Mouse (Mus musculus) myocyte (in vitro differentiated cells): ENCODE measurements at regions not wholly inside any gene's neighbourhood (a gene's known extent, or its start where the extent isn't known, plus 50 kb on each side); places are given as distances from the start of the nearest gene placed in this dataset.

Experiments used
- H3K27me3 ChIP-seq: one replicate; pipeline ENCODE4 v1.6.1; 2011; ENCODE audit not compliant: control insufficient read depth, insufficient read depth, insufficient read length
- H3K36me3 ChIP-seq: one replicate; pipeline ENCODE4 v1.6.1; 2011; ENCODE audit not compliant: control insufficient read depth, insufficient read depth
- H3K4me2 ChIP-seq: one replicate; pipeline ENCODE4 v1.6.1; 2011; ENCODE audit warnings: low read depth, control low read depth
- H3K4me3 ChIP-seq: one replicate; pipeline ENCODE4 v1.5.1; 2011; ENCODE audit warnings: mild to moderate bottlenecking, control low read depth, moderate library complexity
- H3K79me2 ChIP-seq: one replicate; pipeline ENCODE4 v1.6.1; 2011; ENCODE audit not compliant: control insufficient read depth, insufficient read depth
- H3ac ChIP-seq: one replicate; pipeline ENCODE4 v1.6.1; 2011; ENCODE audit not compliant: control insufficient read depth, insufficient read length
- CEBPB ChIP-seq: IDR thresholded peaks from 2 replicates; pipeline ENCODE4 v1.6.1; 2011; ENCODE audit warnings: mild to moderate bottlenecking, moderate library complexity; ENCODE audit not compliant: poor library complexity, insufficient read depth, severe bottlenecking
- E2F4 ChIP-seq: IDR thresholded peaks from one replicate; pipeline ENCODE4 v1.6.1; 2011; ENCODE audit warnings: mild to moderate bottlenecking, control low read depth, moderate library complexity; ENCODE audit not compliant: insufficient read depth
- MAX ChIP-seq: IDR thresholded peaks from one replicate; pipeline ENCODE4 v1.6.1; 2011; ENCODE audit warnings: low read depth, mild to moderate bottlenecking, control low read depth
- MYOD1 ChIP-seq, 3 experiments: IDR thresholded peaks; one replicate each; pipeline ENCODE4 v1.6.1; 2011; ENCODE audit warnings: control low read depth in 2 of 3, low read depth in 2 of 3, mild to moderate bottlenecking in 2 of 3, moderate library complexity in 1 of 3; ENCODE audit not compliant: insufficient read length in 2 of 3, control insufficient read depth in 1 of 3
- MYOG ChIP-seq, 3 experiments: IDR thresholded peaks; one replicate each; pipeline ENCODE4 v1.6.1; 2011; ENCODE audit warnings: control low read depth in 2 of 3, low read depth in 2 of 3, mild to moderate bottlenecking in 2 of 3; ENCODE audit not compliant: insufficient read length in 2 of 3, control insufficient read depth in 1 of 3, insufficient read depth in 1 of 3
- POLR2A ChIP-seq: IDR thresholded peaks from one replicate; pipeline ENCODE4 v1.6.1; 2011; ENCODE audit warnings: low read depth, mild to moderate bottlenecking, control low read depth, moderate library complexity; ENCODE audit not compliant: insufficient read length
- POLR2AphosphoS2 ChIP-seq: IDR thresholded peaks from one replicate; pipeline ENCODE4 v1.6.1; 2011; ENCODE audit warnings: low read depth, control low read depth; ENCODE audit not compliant: insufficient read length
- REST ChIP-seq: IDR thresholded peaks from one replicate; pipeline ENCODE4 v1.6.1; 2011; ENCODE audit warnings: mild to moderate bottlenecking, control low read depth, moderate library complexity; ENCODE audit not compliant: insufficient read depth, insufficient read length
- SRF ChIP-seq: IDR thresholded peaks from one replicate; pipeline ENCODE4 v1.6.1; 2011; ENCODE audit warnings: low read depth; ENCODE audit not compliant: control insufficient read depth, insufficient read length
- TCF12 ChIP-seq: IDR thresholded peaks from one replicate; pipeline ENCODE4 v1.6.1; 2011; ENCODE audit warnings: mild to moderate bottlenecking, control low read depth; ENCODE audit not compliant: poor library complexity, insufficient read depth, severe bottlenecking
- TCF3 ChIP-seq: IDR thresholded peaks from one replicate; pipeline ENCODE4 v1.6.1; 2011; ENCODE audit warnings: low read depth, control low read depth; ENCODE audit not compliant: insufficient read length
- USF1 ChIP-seq: IDR thresholded peaks from one replicate; pipeline ENCODE4 v1.6.1; 2011; ENCODE audit warnings: low read depth, mild to moderate bottlenecking, control low read depth, moderate library complexity

GRCm38 (mm10) chr13:106388634-106389033 is 548.1 kb downstream of the Ipo11 start:
- Histone ChIP-seq H3ac (no peak overlapping the region), H3K4me2 (no peak overlapping the region), H3K36me3 (no peaks in the 10 kb centered on the region), H3K27me3 (no peaks in the 10 kb centered on the region), H3K79me2 (no peaks in the 10 kb centered on the region), H3K4me3 (no peak overlapping the region)
- no peak for TF ChIP-seq POLR2A
- no peak for TF ChIP-seq REST
- no peak for TF ChIP-seq MYOD1 (IDR thresholded peaks at IDR 0.05; ENCODE audit: control insufficient read depth in 1 of 3, insufficient read length in 2 of 3, low read depth in 2 of 3)
- no peak for TF ChIP-seq CEBPB
- no peak for TF ChIP-seq MYOG (IDR thresholded peaks at IDR 0.05; ENCODE audit: control insufficient read depth in 1 of 3, insufficient read depth in 1 of 3, insufficient read length in 2 of 3, low read depth in 2 of 3)
- no peak for TF ChIP-seq MAX
- no peak for TF ChIP-seq TCF3
- TF ChIP-seq USF1: no peak
- TF ChIP-seq E2F4: no peak
- no peak for TF ChIP-seq POLR2AphosphoS2
- TF ChIP-seq SRF: no peak

GRCm38 (mm10) chr13:106367589-106367988 is 569.2 kb downstream of the Ipo11 start:
- no peak overlapping the region for H3K4me3 ChIP-seq
- no peaks in the 10 kb centered on the region for H3K36me3 ChIP-seq
- H3K4me2 ChIP-seq: no peak overlapping the region
- H3K79me2 ChIP-seq: no peaks in the 10 kb centered on the region
- H3ac ChIP-seq: no peak overlapping the region
- no peaks in the 10 kb centered on the region for H3K27me3 ChIP-seq
- TF ChIP-seq USF1: no peak
- no peak for TF ChIP-seq MYOD1 (IDR thresholded peaks at IDR 0.05; ENCODE audit: control insufficient read depth in 1 of 3, insufficient read length in 2 of 3, low read depth in 2 of 3)
- TF ChIP-seq CEBPB: no peak
- no peak for TF ChIP-seq TCF3

- H3K4me2 ChIP-seq: no peak overlapping the region
- no peaks in the 10 kb centered on the region for H3K27me3 ChIP-seq
- H3K4me3 ChIP-seq: no peak overlapping the region
- H3K79me2 ChIP-seq: no peaks in the 10 kb centered on the region
- no peak overlapping the region for H3ac ChIP-seq
- no peaks in the 10 kb centered on the region for H3K36me3 ChIP-seq
- no peak for TF ChIP-seq TCF3
- TF ChIP-seq POLR2A: no peak
- no peak for TF ChIP-seq SRF
- TF ChIP-seq USF1: no peak
- TF ChIP-seq POLR2AphosphoS2: no peak
- TF ChIP-seq E2F4: no peak
- TF ChIP-seq CEBPB: no peak
- TF ChIP-seq TCF12: no peak
- no peak for TF ChIP-seq MYOG (IDR thresholded peaks at IDR 0.05; ENCODE audit: control insufficient read depth in 1 of 3, insufficient read depth in 1 of 3, insufficient read length in 2 of 3, low read depth in 2 of 3)
- no peak for TF ChIP-seq MYOD1 (IDR thresholded peaks at IDR 0.05; ENCODE audit: control insufficient read depth in 1 of 3, insufficient read length in 2 of 3, low read depth in 2 of 3)
- no peak for TF ChIP-seq REST
- no peak for TF ChIP-seq MAX
These were observed 583.9 kb downstream of the Ipo11 start for GRCm38 (mm10) chr13:106352614-106353409.

GRCm38 (mm10) chr13:106332025-106332424 is 604.7 kb downstream of the Ipo11 start:
- no peak overlapping the region for H3K4me3 ChIP-seq
- H3K27me3 ChIP-seq: no peaks in the 10 kb centered on the region
- TF ChIP-seq TCF3 (no peak), USF1 (no peak), E2F4 (no peak), POLR2AphosphoS2 (no peak), TCF12 (no peak), CEBPB (no peak), SRF (no peak)
- no peaks in the 10 kb centered on the region for H3K36me3 ChIP-seq
- H3K79me2 ChIP-seq: no peaks in the 10 kb centered on the region
- H3K4me2 ChIP-seq: no peak overlapping the region
- H3ac ChIP-seq: no peak overlapping the region

GRCm38 (mm10) chr13:106318980-106319379 is 617.8 kb downstream of the Ipo11 start:
- Histone ChIP-seq H3ac (no peak overlapping the region), H3K36me3 (no peaks in the 10 kb centered on the region), H3K4me2 (no peak overlapping the region), H3K79me2 (no peaks in the 10 kb centered on the region), H3K27me3 (no peaks in the 10 kb centered on the region), H3K4me3 (no peak overlapping the region)
- TF ChIP-seq REST: no peak
- TF ChIP-seq TCF12: no peak
- TF ChIP-seq POLR2A: no peak
- no peak for TF ChIP-seq TCF3
- no peak for TF ChIP-seq MYOG (IDR thresholded peaks at IDR 0.05; ENCODE audit: control insufficient read depth in 1 of 3, insufficient read depth in 1 of 3, insufficient read length in 2 of 3, low read depth in 2 of 3)
- no peak for TF ChIP-seq POLR2AphosphoS2
- TF ChIP-seq USF1: no peak
- TF ChIP-seq E2F4: no peak
- no peak for TF ChIP-seq MYOD1 (IDR thresholded peaks at IDR 0.05; ENCODE audit: control insufficient read depth in 1 of 3, insufficient read length in 2 of 3, low read depth in 2 of 3)
- no peak for TF ChIP-seq CEBPB
- no peak for TF ChIP-seq MAX
- no peak for TF ChIP-seq SRF
